Mouse (Mus musculus) lung, postnatal 0 days (tissue): ENCODE measurements at regions not wholly inside any gene's neighbourhood (a gene's known extent, or its start where the extent isn't known, plus 50 kb on each side); places are given as distances from the start of the nearest gene placed in this dataset.

Experiments used
- CTCF ChIP-seq: IDR thresholded peaks from 2 replicates; pipeline ENCODE4 v1.5.1; 2016; ENCODE audit warnings: antibody characterized with exemption, mild to moderate bottlenecking
- EP300 ChIP-seq: IDR thresholded peaks from 2 replicates; pipeline ENCODE4 v1.6.1; 2016; ENCODE audit warnings: antibody characterized with exemption, mild to moderate bottlenecking, control low read depth

GRCm38 (mm10) chr7:75026191-75026590, 282.9 kb downstream of the Sv2b start:
- TF ChIP-seq EP300: no peak
- no peak for TF ChIP-seq CTCF
